Mouse (Mus musculus): Measurements from ENCODE around the gene Aldh1b1.

GRCm38 (mm10) chr4:45755881-45756280 lies 42.9 kb upstream of the Aldh1b1 start:
- TF ChIP-seq GATA1 (IDR thresholded peaks at IDR 0.05; ENCODE audit: low read length) (no peak), TAL1 (IDR thresholded peaks at IDR 0.05; ENCODE audit: low read length) (no peak)

Data from erythroblast, embryonic 14.5 days (primary cell).